Mouse (Mus musculus): ENCODE results near the gene Npl. TPM values are rescaled to one million over a fixed set of nuclear protein-coding genes. Genes with fewer than 3 reads are reported as not detected.
"Not testable (repeated sequence)": the region's sequence is repeated elsewhere in the genome, so short reads cannot be mapped to it uniquely, and the experiment has no call there.

Npl gene
- total and polyA plus RNA-seq, 2 experiments: 0.40 to 2.5 TPM

DNA sequence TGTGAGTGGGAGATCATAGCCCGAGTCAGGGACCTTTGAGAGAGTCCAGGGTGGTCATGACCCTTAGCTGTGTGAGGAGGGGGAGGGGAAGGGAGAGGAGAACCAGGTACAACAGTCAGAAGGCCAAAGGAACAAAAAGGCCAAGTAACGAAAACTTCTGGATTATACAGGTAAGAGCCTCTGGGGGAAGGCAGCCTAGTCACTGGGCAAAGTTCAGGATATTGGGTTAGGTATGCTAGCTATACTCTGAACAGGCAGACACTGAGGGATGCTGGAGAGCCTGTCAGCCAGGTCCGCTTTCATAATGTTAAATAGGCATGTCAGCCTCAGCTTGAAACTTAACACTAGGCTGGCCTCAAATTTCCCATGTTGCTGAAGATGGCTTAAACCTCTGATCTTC lies 27.7 kb downstream of the Npl start:
- Histone ChIP-seq H3K27ac (replicated peaks; ENCODE audit: insufficient read depth, low read depth, low read length) (no peak overlapping the region), H3K27me3 (ENCODE audit: control insufficient read depth, insufficient read depth, low read length) (no peaks in the 10 kb centered on the region), H3K36me3 (ENCODE audit: control insufficient read depth, insufficient read depth, low read length) (no peaks in the 10 kb centered on the region), H3K79me2 (ENCODE audit: control insufficient read depth, insufficient read depth, low read length) (no peaks in the 10 kb centered on the region), H3K4me1 (ENCODE audit: control insufficient read depth, insufficient read depth, low read length) (no peaks in the 10 kb centered on the region), H3K4me3 (ENCODE audit: insufficient read depth, low read depth, low read length) (no peak overlapping the region), H3K9ac (ENCODE audit: low read depth, low read length) (no peak overlapping the region)
- TF ChIP-seq POLR2A (IDR thresholded peaks at IDR 0.05; ENCODE audit: extremely low read depth, insufficient read depth, low read length) (no peak), CTCF (IDR thresholded peaks at IDR 0.05; ENCODE audit: low read depth, low read length) (no peak)
- 53% methylated on average over 3 of the region's 3 CpGs for WGBS
- no peak for DNase-seq (ENCODE audit: extremely low read depth, low read depth, low spot score)

DNA sequence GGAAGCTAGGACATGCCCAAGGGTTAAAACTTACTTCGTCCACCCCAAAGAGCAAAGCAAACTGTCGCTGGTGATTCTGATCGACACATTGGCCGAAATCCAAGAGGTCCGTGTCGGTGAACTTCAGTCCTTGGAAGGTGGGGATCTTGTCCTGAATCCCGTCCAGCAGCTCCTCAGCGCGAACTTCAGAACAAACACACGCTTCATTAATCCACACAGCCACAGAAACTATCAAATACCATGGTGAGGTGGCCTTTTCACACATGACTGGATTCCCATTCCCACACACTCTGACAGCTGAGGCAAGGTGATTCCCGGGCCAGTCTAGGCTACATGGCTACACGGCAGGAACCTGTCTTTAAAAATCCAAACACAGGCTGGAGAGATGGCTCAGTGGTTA lies 34.5 kb downstream of the Npl start:
- no peak overlapping the region for H3K27ac ChIP-seq (replicated peaks; ENCODE audit: insufficient read depth, low read depth, low read length)
- 33% methylated on average over 12 of the region's 12 CpGs for WGBS
- peak; percentile 57 for DNase-seq (ENCODE audit: extremely low read depth, low read depth, low spot score)
- no peak overlapping the region for H3K9ac ChIP-seq (ENCODE audit: low read depth, low read length)
- no peaks in the 10 kb centered on the region for H3K27me3 ChIP-seq (ENCODE audit: control insufficient read depth, insufficient read depth, low read length)
- peaks cover 2% of the 10 kb centered on the region; the same call in 1 of the 2 replicates for H3K4me1 ChIP-seq (ENCODE audit: control insufficient read depth, insufficient read depth, low read length)
- TF ChIP-seq CTCF (IDR thresholded peaks at IDR 0.05; ENCODE audit: low read depth, low read length) (no peak), POLR2A (IDR thresholded peaks at IDR 0.05; ENCODE audit: extremely low read depth, insufficient read depth, low read length) (no peak)
- H3K36me3 ChIP-seq (ENCODE audit: control insufficient read depth, insufficient read depth, low read length): no peaks in the 10 kb centered on the region
- no peaks in the 10 kb centered on the region for H3K79me2 ChIP-seq (ENCODE audit: control insufficient read depth, insufficient read depth, low read length)
- no peak overlapping the region for H3K4me3 ChIP-seq (ENCODE audit: insufficient read depth, low read depth, low read length)

DNA sequence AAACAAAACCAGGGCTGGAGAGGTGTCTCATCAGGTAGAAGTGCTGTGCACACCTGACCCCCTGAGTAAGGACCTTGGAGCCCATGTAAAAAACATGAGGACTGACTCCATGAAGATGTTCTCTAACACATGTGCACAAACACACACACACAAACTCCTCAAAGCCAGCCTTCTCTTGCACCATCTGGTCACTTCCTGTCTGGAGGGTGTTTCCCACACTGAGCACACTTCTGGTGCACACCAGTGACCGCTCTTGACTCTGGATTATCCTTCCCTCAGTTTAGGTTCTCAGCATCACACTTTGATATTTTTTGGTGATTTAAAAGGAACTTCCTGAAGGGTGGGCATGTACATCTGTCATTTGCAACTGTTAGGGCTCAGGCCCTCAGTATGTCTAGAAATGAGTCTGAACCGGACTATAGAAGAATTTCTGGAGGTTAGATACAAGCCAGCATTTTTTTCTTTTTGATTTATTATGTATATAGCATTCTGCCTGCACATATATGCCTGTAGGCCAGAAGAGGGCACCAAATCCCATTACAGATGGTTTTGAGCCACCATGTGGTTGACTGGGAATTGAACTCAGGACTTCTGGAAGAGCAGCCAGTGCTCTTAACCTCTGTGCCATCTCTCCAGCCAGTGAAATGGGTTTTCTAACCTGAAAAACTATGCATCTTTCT lies 39.4 kb downstream of the Npl start:
- no peak overlapping the region for H3K4me3 ChIP-seq (ENCODE audit: insufficient read depth, low read depth, low read length)
- H3K36me3 ChIP-seq (ENCODE audit: control insufficient read depth, insufficient read depth, low read length): no peaks in the 10 kb centered on the region
- DNase-seq (ENCODE audit: extremely low read depth, low read depth, low spot score): no peak
- no peaks in the 10 kb centered on the region for H3K79me2 ChIP-seq (ENCODE audit: control insufficient read depth, insufficient read depth, low read length)
- H3K27ac ChIP-seq (replicated peaks; ENCODE audit: insufficient read depth, low read depth, low read length): no peak overlapping the region
- 84% methylated on average over 2 of the region's 2 CpGs for WGBS
- H3K4me1 ChIP-seq (ENCODE audit: control insufficient read depth, insufficient read depth, low read length): peaks cover under 1% of the 10 kb centered on the region; the same call in 1 of the 2 replicates
- H3K27me3 ChIP-seq (ENCODE audit: control insufficient read depth, insufficient read depth, low read length): no peaks in the 10 kb centered on the region
- TF ChIP-seq CTCF (IDR thresholded peaks at IDR 0.05; ENCODE audit: low read depth, low read length) (no peak), POLR2A (IDR thresholded peaks at IDR 0.05; ENCODE audit: extremely low read depth, insufficient read depth, low read length) (no peak)
- H3K9ac ChIP-seq (ENCODE audit: low read depth, low read length): no peak overlapping the region

DNA sequence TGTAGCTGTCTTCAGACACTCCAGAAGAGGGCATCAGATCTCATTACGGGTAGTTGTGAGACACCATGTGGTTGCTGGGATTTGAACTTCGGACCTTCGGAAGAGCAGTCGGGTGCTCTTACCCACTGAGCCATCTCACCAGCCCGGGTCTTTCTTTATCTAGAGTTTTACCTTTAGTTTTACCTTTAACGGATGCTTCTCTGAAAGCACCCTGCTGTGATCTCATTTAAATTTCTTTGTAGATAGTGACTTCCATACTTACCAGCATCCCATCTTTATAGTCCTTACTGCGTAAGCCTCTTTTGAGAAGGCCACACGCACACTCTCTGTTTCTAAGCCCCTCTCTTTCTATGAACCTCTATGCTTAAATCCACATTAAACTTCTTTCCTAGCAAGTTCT lies 40.3 kb downstream of the Npl start:
- H3K27ac ChIP-seq (replicated peaks; ENCODE audit: insufficient read depth, low read depth, low read length): not testable (repeated sequence)

DNA sequence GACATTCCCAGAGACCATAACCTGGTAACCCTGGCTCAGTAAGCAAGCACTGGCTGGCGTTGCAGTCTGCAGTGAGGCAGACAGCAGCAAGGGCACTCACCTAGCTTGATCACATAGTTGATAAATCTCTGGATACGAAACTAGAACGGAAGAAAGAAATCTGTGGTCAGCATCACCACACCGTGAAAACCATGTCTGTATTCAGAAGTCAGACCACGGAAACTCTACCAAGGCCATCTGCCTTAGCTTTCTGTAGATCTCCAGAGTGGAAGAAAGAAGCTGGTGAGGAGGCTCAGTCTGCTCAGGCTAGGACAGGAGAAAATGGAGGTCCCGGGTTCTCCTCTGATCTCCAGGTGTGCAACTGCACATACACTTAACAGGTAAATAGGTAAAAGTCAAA lies 40.8 kb downstream of the Npl start:
- Histone ChIP-seq H3K27ac (replicated peaks; ENCODE audit: insufficient read depth, low read depth, low read length) (no peak overlapping the region), H3K4me1 (ENCODE audit: control insufficient read depth, insufficient read depth, low read length) (no peaks in the 10 kb centered on the region), H3K4me3 (ENCODE audit: insufficient read depth, low read depth, low read length) (no peak overlapping the region), H3K9ac (ENCODE audit: low read depth, low read length) (no peak overlapping the region), H3K27me3 (ENCODE audit: control insufficient read depth, insufficient read depth, low read length) (no peaks in the 10 kb centered on the region), H3K36me3 (ENCODE audit: control insufficient read depth, insufficient read depth, low read length) (no peaks in the 10 kb centered on the region), H3K79me2 (ENCODE audit: control insufficient read depth, insufficient read depth, low read length) (no peaks in the 10 kb centered on the region)
- WGBS: 87% methylated on average over 6 of the region's 6 CpGs
- DNase-seq (ENCODE audit: extremely low read depth, low read depth, low spot score): no peak
- no peak for TF ChIP-seq CTCF (IDR thresholded peaks at IDR 0.05; ENCODE audit: low read depth, low read length)
- no peak for TF ChIP-seq POLR2A (IDR thresholded peaks at IDR 0.05; ENCODE audit: extremely low read depth, insufficient read depth, low read length)

More for the DNA sequence above, 40.3 kb downstream of the Npl start:
- WGBS: 83% methylated on average over 8 of the region's 8 CpGs
- DNase-seq (ENCODE audit: extremely low read depth, low read depth, low spot score); H3K4me3 ChIP-seq (ENCODE audit: insufficient read depth, low read depth, low read length); H3K9ac ChIP-seq (ENCODE audit: low read depth, low read length); H3K4me1 ChIP-seq (ENCODE audit: control insufficient read depth, insufficient read depth, low read length); H3K27me3 ChIP-seq (ENCODE audit: control insufficient read depth, insufficient read depth, low read length); H3K36me3 ChIP-seq (ENCODE audit: control insufficient read depth, insufficient read depth, low read length); H3K79me2 ChIP-seq (ENCODE audit: control insufficient read depth, insufficient read depth, low read length): not testable (repeated sequence)

DNA sequence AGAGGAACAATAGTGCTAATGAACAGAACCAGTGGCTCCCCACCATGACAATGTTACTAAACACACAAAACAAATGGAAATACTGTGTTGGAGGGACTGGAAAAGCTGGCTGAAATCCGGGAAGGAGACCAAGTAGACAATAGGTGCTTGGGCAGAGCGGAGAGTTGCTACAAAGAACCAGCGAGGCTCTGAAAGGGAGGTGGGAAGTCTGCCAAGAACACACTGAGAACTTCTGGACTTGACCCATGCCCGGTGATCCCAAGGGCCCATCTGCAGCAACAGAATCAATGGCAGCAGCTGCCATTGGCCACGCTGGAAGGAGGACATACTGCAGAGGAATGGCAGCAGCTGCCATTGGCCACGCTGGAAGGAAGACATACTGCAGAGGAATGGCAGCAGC lies 43.6 kb downstream of the Npl start:
- Histone ChIP-seq H3K36me3 (ENCODE audit: control insufficient read depth, insufficient read depth, low read length) (no peaks in the 10 kb centered on the region), H3K27ac (replicated peaks; ENCODE audit: insufficient read depth, low read depth, low read length) (no peak overlapping the region), H3K79me2 (ENCODE audit: control insufficient read depth, insufficient read depth, low read length) (no peaks in the 10 kb centered on the region), H3K4me3 (ENCODE audit: insufficient read depth, low read depth, low read length) (no peak overlapping the region), H3K27me3 (ENCODE audit: control insufficient read depth, insufficient read depth, low read length) (no peaks in the 10 kb centered on the region), H3K4me1 (ENCODE audit: control insufficient read depth, insufficient read depth, low read length) (no peaks in the 10 kb centered on the region), H3K9ac (ENCODE audit: low read depth, low read length) (no peak overlapping the region)
- DNase-seq (ENCODE audit: extremely low read depth, low read depth, low spot score): peak; percentile 78
- WGBS: 38% methylated on average over 6 of the region's 6 CpGs
- TF ChIP-seq POLR2A (IDR thresholded peaks at IDR 0.05; ENCODE audit: extremely low read depth, insufficient read depth, low read length) (no peak), CTCF (IDR thresholded peaks at IDR 0.05; ENCODE audit: low read depth, low read length) (no peak)

Measured in liver, adult 2 months (tissue).